Mouse (Mus musculus): Measurements from ENCODE around the gene Cfl1.
"Not testable (repeated sequence)": the region's sequence is repeated elsewhere in the genome, so short reads cannot be mapped to it uniquely, and the experiment has no call there.

Cfl1 gene

DNA sequence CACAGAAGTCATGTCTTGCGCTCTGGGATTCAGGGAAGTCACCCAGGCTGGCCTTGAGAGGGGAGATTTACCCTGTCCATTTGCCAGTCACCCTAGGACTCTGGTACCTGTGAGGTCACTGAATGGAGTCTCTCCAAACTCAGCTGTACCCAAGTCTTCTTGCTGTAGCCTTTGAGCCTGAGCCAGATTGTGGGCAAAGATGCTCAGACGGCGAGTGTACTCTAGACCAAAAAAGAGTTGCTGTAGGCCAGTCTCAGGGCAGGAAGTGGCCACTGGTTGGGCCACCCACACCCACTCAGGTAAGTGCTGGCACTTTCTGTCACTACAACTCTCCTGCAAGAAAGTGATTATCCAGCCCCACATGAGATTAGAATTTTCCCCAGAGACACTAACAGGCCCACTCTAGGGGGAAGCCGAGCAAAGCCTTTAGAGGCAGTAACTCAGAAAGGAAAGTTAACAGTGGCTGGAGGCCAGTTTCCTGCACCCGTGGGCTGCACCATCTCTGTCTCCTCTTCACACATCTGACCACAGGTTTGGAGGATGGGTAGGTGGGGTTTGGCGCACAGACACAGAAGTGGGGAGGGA, 23.2 kb upstream of the Cfl1 start:
- DNase-seq: no peak

DNA sequence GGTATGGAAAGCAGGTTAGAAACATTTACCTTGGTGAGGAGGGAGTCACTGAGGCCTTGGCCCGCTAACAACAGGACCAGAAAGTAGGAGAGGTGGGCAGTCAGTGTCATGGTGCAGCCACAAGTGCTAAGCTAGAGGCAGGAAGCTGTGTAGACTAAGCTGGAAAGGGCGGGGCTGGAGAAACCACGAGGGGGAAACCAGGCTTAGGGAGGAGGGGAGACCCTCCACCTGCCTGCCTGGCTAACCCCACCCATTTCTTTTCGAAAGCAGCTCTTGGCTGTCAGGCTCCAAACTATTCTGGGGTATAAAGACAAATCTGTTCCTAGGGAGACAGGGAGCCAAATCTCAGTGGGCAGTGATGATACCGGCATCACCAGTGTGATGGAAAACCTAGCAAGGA, 21.9 kb upstream of the Cfl1 start, which contains the start of gene Ctsw:
Ctsw (minus strand) TSS at position 134 of the 400 bp plus-strand sequence.
- no peak for DNase-seq

DNA sequence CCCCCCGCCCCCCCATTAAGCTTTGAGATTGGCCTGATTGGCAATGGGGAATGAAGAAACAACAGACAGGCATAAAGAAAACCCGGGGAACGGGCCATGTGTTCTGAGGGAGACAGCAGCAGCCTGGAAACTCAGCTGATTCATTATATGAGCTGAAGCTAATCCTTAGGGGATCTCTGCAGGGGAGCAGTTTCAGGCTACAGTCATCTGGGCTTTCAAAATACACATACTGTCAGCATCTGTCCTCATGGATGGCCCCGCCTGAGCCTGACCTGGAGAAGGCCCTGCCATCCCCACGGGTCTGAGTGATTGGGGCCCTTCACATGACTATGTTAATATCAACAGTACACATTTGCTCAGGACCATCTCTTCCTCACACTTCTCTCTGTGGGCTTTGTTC, 18.4 kb upstream of the Cfl1 start:
- DNase-seq: no peak

DNA sequence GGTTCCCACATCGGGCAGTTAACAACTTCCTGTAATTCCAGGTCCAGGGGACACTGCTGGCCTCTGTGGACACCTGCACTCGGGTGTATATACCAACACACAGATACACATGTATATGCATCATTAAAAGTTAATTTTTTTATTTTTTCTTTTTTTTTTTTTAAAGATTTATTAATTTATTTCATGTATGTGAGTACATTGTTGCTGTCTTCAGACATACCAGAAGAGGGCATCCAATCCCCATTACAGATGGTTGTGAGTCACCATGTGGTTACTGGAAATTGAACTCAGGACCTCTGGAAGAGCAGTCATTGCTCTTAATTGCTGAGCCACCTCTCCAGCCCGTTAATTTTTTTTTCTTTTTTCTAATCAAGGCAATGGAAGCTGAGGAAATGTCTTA, 17.4 kb upstream of the Cfl1 start:
- no peak for DNase-seq

DNA sequence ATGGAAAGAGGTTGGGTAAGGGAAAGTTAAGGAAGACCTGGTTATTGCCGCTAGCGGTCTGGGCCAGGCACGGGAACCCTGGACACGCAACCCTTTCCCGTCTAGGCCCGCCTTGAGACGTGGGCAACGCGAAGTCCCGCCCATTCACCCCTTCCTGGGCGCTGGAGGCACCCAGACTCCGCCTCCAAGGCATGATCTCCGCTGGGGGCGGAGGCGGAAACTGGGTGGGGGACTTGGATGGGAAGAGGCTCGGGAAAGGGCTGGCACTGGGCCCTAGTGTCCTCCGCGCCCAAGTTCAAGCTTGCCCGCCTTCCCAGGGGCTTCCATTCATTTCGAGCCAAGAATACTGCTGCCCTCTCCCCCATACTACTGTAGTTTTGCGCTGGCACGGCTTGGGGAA, 16.5 kb upstream of the Cfl1 start, which contains the start of gene Efemp2:
Efemp2 (plus strand) TSS at position 235 of the 400 bp plus-strand sequence.
- DNase-seq: peak; percentile 85

DNA sequence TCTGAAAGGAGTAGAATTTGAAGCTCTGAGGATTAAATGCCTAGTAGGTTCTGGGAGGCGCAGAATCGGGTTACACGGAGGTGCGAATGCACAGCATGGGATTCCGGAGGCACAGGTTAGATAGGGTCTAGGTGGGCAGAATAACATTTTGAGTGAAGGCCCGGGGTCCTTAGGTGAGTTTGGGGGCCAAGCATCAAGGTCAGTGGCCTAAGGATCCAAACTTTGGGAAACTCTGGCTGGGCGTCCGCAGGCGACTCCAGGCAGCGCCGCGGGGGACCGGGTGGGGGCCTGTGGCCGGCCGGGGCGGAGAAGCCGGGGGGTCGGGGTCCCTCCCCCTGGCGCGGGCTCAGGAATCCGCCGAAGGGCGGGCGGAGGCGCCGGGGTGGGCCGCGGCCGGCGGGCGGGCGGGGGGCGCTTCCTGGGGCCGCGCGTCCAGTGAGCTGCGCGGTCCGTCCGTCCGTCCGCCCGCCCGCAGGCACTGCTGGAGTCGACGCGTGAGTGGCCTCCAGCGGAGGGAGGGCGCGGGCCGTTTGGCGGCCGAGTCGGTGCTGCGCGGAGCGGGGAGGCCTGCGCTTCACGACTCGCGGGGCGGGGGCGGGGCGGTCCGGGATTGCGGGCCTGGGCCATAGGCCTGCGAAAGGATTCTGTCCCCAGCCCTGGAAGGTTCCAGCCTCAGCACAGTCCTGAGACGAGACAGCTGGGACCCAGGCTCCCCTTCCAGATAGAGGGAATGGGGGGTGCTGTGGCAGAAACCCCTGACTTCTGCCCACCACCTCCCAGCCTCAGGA, 15.8 kb upstream of the Cfl1 start:
- DNase-seq: peak; percentile 42

DNA sequence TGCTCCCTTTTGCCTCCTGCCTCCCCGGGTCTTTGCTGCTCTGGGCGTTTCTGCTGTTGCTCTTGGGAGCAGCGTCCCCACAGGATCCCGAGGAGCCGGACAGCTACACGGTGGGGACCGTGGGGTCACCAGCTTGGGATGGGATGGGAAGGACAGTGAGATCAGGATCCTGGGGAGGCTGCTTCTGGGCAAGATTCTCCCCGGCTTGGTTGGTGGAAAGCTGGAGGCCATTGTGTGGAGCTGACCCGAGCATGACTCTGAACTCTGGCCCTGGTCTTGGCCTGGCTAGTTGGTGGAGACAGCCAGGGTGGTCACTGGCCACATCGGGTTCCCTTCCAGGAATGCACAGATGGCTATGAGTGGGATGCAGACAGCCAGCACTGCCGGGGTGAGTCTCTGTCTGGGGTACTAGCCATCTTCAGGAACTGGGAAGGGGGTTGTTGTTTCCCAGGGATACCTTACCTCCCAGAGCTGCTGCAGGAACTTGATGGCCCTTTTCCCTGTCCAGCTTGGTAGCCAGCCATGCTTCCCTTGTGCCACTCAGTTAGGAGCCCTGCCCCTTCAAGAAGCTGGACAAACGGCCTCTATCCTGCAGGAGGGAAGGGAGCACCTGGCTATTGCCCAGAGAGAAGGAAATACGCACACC, 15.1 kb upstream of the Cfl1 start:
- DNase-seq: no peak

DNA sequence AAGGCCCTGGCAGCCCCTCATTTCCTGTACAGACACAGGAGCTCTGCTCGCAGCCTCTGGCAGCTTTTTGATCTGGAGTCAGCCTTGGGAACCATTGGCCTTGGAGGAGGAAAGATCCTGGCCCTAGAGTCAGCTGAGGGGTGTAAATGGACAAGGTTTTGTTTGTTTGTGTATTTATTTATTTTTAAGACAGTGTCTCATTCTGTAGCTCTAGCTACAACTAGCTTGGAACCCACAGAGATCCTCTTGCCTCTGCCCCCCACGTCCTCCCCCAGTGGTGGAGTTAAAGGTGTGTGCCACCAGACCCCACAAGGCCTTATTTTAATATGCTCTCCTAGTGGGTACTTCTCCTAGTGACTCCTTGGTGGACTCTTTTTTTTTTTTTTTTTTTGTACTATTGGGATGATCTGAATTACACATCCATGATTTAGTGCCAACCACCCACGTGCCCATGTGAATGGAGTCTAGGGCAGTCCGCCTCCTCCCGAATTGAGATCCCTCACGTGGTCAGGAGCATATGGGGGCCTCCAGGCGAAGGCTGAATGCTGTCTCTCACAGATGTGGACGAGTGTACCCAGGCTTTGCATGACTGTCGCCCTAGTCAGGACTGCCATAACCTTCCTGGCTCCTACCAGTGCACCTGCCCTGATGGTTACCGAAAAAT, 13.1 kb upstream of the Cfl1 start:
- no peak for DNase-seq

DNA sequence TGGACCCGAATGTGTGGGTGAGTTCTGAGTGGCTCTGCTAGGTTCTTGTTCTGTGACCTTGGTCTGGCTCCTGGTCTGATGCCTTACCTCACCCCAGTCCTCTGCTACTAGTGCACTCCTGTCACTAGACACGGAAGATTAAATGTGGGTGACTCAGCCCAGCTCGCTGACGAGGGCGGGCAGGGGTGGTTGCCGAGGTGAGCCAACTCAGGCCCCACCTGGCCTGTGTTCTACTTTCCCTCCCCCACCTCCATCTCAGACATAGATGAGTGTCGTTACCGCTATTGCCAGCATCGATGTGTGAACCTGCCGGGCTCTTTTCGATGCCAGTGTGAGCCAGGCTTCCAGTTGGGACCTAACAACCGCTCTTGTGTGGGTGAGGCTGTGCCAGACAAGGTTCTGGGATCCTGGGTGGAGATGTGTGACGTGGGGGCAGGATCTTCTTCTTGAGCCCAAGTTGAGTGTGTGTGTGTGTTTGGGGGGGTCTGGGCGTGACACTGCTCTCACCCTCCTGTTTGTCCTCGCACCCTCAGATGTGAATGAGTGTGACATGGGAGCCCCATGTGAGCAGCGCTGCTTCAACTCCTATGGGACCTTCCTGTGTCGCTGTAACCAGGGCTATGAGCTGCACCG, 12.5 kb upstream of the Cfl1 start:
- no peak for DNase-seq

DNA sequence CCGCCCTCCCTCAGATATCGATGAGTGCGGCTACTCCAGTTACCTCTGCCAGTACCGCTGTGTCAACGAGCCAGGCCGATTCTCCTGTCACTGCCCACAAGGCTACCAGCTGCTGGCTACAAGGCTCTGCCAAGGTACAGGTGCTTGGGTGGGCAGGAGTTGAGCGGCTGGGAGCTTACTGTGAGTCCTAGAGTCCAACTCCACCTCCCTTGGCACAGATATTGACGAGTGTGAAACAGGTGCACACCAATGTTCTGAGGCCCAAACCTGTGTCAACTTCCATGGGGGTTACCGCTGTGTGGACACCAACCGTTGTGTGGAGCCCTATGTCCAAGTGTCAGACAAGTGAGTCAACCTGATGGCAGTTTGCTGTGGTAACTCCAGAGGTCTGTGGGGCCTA, 10.2 kb upstream of the Cfl1 start:
- DNase-seq: no peak

DNA sequence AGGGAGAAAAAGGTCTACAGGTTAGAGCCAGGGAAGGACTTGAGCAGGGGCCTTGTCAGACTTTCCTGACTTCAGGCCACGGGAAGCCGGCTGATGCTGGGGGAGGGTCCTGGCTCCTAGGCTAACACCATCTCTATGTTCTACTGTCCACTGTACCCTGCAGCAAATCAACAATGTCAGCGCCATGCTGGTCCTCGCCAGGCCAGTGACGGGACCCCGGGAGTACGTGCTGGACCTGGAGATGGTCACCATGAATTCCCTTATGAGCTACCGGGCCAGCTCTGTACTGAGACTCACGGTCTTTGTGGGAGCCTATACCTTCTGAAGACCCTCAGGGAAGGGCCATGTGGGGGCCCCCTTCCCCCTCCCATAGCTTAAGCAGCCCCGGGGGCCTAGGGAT, 8.9 kb upstream of the Cfl1 start:
- DNase-seq: no peak

DNA sequence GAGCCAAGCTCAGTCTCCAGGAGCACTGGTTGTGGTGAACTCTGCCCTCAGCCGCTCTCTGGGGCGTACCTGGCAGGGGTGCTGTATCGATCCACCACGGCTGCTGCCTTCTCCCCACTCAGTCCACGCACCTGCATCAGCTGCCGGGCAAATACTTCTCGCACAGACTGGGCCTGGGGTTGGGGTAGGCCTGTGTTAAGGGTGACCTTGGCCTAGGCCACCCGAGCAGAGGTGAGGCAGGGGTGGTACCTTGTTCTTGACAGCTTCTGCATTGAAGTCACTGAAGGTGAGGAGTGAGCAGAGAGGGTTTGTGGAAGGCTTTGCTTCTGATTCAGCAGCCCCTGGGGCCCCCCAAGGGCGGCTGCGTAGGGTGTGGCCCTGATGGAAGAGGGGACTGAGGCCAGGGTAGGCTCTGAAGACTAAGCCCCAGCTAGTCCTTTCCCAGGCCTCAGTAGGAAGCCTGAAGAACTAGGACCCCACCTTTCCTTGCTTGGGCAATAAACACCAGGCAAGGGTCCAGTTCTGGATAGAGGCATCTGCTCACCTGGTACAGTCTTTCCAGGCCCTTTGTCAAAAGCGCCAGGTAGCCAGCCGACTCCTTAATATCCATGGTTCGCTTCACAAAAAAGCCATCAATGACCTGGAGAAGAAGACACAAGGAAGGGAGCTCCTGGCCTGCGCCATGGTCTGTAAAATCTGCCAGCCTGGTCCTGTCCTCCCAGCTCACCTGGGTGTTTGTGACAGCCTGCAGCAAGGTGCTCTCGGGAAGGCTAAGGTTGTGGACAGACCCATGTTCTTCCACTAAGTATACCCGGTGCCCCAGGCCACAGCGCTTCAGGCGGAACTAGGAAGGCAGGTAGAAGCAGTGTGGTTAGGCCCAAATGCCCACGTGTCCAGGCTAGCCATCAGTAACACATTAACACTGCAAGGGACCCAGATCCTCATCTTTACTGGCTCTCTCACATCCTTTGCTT, 6.6 kb upstream of the Cfl1 start:
- DNase-seq: no peak

DNA sequence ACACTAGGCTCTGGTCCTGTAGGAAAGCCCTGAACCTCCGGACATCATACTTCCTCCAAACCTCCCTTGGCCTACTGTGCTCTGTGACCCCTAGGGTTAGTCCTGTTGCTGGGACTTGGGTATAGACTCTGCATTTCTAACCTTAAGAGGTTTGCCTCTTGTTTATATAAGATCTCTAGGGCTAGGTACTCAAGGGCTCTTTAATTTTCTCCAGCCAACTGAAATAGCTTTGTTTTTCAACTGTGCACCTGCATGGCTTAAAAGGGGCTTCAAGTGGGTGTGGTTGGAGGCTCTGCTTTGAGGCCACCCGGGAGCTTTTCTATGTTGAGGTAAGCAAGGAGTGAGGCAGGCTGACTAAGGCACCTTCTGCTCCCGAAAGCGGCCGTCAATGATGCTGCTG, 5.8 kb upstream of the Cfl1 start:
- no peak for DNase-seq

DNA sequence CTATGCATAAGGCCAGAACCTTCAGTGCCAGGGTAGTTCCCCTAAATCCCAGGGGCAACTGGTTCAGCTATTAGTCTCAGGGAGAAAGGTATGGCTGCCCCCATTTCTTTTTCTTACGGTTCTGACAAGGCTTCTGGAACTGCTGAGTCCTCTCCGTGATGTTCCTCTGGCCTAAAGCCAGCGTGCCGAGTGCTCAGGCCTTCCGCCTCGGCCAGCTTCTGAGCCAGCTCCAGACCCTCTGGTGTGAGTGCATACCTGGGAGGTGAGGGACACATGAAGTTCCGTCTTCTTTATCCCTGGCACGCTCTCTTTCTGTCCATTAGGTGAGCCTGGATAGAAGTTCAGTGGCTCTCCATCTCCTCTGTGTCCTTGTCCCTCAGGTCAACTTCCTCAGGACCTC, 4.9 kb upstream of the Cfl1 start:
- DNase-seq: no peak

DNA sequence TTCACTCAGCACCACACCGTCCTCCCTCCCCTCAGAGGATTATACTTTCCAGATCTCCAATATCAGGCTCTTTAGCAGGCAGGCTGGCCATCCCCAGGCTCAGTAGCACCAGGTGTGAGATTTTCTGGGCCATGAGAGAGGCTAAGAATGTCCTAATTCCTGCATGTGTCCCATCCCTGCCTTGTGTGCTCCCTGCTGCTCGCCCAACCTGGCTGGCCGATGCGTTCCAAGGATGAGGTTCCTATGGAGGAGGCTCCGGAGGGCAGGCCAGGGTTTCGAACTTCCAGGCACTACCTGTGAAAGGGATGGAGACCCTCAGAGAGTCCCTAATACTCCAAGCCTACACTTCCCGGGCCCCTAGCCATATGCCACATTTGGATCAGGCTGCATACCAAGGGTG, 4.4 kb upstream of the Cfl1 start:
- no peak for DNase-seq

DNA sequence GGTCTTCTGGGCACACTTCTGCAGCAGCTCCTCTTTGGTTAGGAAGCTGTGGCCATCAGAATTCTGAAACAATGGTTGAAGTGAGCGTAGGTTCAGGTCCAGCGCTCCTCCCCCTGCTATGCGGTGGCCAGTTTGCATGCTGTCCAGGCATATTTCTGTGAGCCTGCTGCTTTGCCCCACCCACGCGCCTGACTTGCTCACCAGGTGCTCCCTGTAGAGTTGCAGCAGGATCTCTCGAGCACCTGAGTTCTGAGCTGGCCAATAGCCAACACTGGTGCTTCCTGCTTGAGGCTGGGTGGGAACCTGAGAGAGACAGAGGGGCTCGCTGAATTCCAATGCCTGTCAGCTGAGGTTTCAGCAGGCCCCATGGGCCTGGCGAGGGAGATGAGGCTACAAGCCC, 4.0 kb upstream of the Cfl1 start:
- no peak for DNase-seq

DNA sequence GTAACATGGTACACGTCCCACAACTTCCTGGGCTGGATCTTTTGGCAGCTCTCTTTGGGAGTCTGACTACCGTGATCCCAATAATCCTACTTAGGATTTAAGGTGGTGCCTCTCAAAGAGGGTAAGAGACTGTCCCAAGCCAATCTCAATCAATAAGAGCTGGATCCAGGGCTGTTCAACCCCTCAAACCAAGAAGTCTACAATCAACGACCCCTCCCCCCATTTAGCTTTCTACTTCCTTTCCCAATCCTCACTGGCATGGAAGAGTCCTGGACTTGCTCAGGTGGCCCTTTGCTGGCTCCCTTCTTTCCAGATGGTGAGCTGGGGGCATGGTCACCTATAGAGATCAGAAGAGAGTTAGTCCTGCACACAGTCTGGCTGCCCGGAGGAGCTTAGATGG, 3.5 kb upstream of the Cfl1 start:
- no peak for DNase-seq

DNA sequence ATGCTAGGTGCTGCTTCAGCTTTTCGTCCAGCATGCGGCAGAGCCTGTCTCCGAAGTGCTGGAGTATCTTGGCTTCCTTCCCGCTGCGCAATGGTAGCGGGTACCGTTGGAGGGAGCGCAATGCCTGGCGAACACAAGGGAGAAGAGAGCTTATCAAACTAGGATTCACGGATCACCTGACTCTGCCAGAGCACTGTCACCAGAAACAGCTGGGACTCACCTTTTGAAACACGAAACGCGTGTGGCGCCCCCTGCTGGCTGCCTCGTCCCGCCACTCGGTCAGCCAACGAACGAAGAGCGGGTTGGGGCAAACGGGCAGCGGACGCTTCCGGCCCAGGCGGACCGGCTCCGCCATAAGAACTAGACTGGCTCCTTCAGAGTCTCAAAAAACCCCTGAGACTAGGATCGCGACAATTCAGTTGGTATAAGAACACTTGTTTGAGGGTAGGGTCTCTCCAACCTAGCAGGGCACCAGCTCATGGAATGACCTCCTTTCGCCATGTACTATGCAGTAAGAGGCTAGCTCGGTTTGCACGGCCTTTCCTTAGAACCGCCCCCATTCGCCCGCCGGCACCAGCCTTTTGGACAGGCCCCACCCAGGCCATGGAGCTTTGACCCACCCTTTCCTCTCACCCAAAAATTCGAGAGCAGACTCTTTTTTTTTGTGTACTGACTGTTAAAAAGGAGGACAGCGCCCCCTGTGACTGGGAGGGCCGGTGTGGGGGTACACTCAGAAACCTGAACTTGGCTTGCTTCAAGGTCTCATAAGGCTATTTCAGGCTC, 2.3 kb upstream of the Cfl1 start, which contains the start of gene Mus81:
Mus81 (minus strand) TSS at position 635 of the 783 bp plus-strand sequence.
- DNase-seq: peak; percentile 96

DNA sequence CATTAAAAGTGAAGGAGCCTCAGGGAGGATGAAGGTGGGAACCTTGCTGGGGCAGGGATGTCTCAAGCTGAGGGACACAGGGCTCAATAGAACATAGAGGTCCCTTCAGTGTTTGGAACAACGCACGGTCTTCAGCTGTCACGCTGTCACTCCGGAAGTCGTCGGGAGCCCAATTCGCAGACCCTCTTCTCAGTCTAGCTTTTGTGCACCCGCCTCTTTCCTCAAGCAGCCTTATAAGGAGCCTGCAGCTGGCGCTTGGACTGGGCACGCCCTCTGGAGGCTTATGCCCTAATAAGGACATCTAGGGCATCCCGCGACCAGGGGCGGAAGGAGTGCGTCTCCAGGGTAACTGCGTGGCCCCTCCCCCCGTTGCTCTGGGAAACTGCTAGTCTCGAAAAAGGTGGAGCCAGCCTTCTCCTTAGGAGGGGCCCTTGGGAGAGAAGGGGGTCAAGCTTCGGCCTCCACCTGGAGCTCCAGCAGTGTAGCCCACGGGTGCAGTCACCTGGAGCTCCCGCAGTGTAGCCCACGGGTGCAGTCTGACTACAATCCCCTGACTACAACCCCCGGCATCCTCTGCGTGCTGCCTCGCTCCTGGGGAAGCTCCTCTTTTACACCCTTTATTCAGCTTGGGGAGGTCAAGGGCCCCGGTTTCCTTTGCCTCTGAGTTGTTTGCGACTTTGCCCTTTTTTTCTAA, 1.2 kb upstream of the Cfl1 start:
- peak; percentile 99 for DNase-seq

DNA sequence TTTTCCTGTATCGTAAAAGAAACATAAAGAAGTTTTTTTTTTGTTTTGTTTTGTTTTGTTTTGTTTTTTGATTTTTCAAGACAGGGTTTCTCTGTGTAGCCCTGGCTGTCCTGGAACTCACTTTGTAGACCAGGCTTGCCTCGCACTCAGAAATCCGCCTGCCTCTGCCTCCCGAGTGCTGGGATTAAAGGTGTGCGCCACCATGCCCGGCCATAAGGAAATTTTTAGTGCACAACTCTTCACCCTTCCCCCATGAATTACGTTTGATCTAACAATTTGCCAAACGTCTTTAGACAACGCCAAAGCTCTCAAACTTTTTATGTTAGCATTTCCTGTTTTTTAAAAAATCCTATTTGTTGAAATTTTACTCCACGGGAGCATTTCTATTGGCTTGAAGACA, 534 bp upstream of the Cfl1 start:
- not testable (repeated sequence) for DNase-seq

All from liver (tissue).